Mouse (Mus musculus): ENCODE measurements at regions not wholly inside any gene's neighbourhood (a gene's known extent, or its start where the extent isn't known, plus 50 kb on each side); places are given as distances from the start of the nearest gene placed in this dataset.

- DNase-seq, result no peak
These were observed 151.2 kb upstream of the Mvb12b start for GRCm38 (mm10) chr2:34038982-34039381.

DNA sequence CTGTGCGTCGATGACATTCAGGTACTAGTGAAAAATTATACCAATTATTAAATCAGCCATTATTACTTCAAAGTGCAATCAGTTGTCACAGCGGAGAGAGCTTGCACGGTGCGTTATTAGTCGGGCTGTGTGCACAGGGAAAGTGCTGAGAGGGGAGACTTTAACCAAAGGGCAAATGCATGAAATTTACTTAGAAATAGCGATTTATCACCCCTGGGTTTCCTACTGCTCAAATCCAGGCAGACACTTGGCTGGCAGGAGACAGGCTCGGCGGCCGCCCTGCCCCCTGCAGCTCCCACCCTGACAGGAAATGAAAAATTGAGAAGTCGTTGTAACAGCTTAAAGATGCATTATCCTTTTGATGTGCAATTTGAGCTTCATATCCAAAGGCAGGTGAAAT, 145.5 kb upstream of the Mvb12b start:
- DNase-seq, result no peak

GRCm38 (mm10) chr2:34031421-34031820, 143.7 kb upstream of the Mvb12b start:
- no peak for DNase-seq

- peak; percentile 53 for DNase-seq
These were observed 143.3 kb upstream of the Mvb12b start for GRCm38 (mm10) chr2:34031001-34031412.

- no peak for DNase-seq
These were observed 139.7 kb upstream of the Mvb12b start for GRCm38 (mm10) chr2:34027445-34027844.

GRCm38 (mm10) chr2:34026566-34027360, 139.0 kb upstream of the Mvb12b start:
- DNase-seq, result no peak

GRCm38 (mm10) chr2:34025715-34026360, 138.1 kb upstream of the Mvb12b start:
- DNase-seq, result peak; percentile 76

DNA sequence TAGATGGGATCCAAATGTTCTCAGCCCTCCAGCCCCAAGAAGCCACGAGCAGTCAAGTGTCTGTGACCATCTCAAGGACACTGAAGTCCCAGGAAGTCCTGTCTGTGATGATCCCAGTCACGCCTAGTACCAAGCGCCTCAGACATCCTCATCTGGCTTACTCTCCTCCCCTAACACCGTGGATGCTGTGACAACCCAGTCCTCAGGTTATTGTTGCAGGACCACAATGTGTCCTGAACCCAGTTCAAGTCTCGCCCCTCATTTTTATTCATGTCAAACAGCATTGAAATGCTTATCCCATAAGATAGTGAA, 129.4 kb upstream of the Mvb12b start:
- no peak for DNase-seq

DNA sequence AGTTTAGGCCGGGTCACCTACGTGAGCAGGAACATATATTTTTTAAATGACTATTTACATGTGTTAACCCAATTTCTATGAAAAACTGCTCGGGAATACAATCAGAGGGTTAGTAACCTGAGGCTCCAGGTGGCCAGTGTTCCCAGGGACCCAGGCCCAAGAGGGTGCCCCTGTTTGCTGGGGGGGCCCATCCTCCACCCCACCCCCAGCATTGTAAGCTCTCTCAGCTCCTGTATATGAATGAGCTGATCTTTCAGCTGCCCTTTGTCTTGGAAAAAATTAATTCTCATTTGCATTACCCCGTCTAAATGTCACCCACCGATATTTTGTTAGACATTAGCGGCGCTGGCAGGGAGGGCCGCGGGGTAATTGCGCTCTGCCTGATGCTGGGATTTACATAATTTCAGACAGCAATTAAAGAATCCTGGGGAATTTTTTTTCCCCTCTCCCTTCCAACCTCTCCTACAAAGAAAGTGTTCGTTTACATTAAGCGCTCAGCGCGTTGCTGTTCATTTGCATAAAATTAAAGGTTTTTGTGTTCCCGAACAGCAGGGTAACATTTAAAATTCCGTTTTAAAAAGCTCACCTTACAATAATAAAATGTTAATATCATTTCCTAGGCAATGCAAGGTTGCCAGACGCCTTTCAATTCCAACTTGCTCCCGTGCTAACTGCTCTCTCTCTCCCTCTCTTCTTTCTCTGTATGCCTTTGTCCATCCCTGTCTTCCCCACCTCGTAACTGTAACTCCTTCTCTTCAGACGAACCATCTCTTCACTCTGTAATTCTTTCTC, 128.8 kb upstream of the Mvb12b start:
- DNase-seq, result no peak

- DNase-seq, result no peak
These were observed 127.9 kb upstream of the Mvb12b start for GRCm38 (mm10) chr2:34015640-34015995.

DNA sequence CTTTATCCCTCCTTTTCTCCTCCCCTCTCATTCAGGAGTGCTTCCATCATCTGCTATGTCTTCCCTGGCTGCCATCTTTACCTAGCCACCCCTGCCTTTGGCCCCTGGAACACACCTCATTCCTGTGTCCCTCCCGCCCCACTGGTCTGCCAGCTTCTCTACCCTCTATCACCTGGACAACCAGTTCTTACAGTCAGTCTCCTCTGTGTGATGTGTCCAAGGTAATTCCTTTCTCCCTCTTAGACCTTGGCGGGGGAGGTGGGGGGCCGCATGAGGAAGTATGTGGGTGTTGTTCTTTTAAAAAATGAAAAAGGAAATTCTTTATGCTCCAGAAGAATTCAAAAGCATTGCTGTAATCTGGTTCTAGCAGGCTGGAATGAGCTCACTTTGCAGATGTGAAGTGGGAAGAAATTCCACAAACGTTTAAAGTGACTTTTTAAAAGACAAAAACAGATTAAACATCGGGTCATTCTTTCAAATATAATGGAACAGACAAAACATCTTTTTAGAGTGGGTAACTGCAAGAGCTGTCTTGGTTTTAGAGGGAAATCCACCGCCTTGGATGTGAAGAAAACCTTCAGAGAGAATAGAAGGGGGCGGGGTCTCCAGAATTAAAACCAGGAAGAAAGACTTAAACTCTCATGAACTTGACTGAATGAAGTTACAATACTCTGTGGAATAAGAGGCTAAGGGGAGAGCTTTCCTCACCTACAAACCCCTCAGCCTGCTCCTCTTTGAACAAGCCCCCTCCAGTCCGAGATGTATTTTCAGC, 127.3 kb upstream of the Mvb12b start:
- DNase-seq, result no peak

DNA sequence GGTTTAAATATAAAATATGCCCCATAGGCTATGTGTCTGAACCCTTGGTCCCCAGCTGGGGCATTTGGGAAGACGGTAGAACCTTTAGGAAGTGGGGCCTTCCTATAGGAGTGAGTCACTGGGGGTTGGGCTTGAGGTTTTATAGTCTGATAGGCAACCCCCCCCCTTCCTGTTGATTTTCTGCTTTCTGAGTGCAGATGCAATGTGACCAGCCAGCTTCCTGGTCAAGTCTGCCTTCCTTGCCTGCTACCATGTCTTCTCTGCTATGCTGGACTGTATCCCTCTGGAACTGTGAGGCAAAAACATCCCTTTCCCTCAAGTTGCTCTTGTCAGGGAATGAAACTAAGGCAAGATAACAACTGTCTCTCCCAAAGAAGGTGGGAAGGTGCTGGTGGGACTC, 122.4 kb upstream of the Mvb12b start:
- DNase-seq, result no peak

- DNase-seq, result no peak
These were observed 120.2 kb upstream of the Mvb12b start for GRCm38 (mm10) chr2:34007916-34008315.

GRCm38 (mm10) chr2:33997106-33997505, 109.4 kb upstream of the Mvb12b start:
- no peak for DNase-seq

DNA sequence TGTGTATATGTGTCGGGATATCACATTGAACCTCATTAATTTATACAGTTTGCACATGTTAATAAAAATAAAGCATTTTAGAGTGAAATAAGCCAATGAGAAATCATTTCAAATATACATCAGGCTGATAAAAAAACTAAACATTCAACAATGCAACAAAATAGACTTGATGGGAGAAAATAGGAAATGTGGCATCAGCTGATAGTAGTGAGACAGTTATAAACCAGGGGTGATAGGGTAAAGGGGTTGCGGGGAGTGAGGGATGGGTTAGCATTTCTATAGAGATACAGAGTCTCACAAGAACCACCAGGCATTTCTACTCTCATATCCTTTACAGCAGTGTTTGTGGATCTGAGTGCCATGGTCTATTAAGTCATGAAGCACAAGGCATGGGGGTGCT, 108.6 kb upstream of the Mvb12b start:
- no peak for DNase-seq

DNA sequence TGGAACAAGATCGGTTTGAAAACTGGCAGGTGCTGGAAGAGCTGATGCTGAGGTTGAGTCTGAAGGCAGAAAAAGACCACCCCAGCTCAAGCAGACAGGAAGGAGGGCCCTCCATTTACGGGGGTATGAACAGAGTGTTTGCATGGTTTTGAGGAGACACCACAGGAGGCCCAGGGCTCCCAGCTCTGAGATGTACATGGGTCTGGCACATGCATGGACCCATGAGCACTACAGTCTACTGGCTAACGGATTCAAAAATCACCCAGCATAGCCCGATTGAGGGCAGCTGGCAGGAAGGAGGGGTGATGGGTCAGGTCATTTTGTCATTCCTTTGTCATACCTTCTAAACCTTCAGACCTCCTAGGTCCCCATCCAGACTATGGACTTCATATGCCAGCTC, 103.6 kb upstream of the Mvb12b start:
- no peak for DNase-seq

- no peak for DNase-seq
These were observed 103.0 kb upstream of the Mvb12b start for GRCm38 (mm10) chr2:33990711-33991110.

DNA sequence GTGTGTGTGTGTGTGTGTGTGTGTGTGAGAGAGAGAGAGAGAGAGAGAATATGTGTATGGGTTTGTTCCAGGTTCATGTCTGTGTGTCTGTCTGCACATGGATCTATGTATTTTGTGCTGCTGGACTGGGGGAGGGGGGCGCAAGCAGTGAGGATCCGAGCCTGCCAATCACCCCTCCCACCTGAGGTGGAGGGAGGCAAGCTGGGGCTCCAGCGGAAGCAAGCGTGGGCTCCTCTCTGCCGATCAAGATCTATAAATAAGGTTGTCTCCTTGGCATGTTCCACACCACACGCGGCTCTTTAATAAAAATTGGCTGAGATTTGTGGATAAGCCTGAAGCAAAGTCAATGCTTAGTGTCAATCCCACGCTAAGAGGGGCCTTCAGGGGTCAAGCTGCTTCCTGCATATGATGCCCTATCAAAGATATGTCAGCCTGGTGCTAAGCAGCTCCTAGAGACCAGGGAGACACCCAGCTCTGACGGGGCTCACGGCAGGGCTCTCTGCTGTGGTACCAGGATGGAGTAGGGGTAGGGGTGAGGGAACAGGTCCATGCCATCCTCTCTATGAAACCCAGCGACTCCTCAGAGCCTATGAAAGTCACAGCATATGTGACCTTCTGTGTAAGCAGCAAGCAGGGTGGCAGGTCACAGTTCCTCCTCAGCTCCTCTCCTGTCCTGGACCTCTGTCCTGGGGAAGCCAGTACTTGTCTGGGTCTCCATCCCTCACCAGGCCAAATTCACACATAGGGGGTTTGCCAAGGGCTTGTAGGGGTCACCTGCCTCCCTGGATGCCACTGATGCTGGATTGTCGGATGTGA, 102.0 kb upstream of the Mvb12b start:
- no peak for DNase-seq

- DNase-seq, result no peak
These were observed 98.7 kb upstream of the Mvb12b start for GRCm38 (mm10) chr2:33986420-33986819.

GRCm38 (mm10) chr2:33985316-33985715, 97.6 kb upstream of the Mvb12b start:
- no peak for DNase-seq

GRCm38 (mm10) chr2:33983112-33983748, 95.5 kb upstream of the Mvb12b start:
- DNase-seq, result no peak
